Mouse (Mus musculus) erythroblast, adult 5-6 weeks (primary cell): ENCODE measurements around the gene Tecta. TPM values are rescaled to one million over a fixed set of nuclear protein-coding genes. Genes with fewer than 3 reads are reported as not detected.

Experiments
- total RNA-seq, 2 experiments: library from RNA; stranded (forward) in 1 of 2; stranded (reverse) in 1 of 2; fragments of 150-400 nt in 1 of 2; fragments of 200-764, 138-1000 nt in 1 of 2; gene quantifications; 2 replicates each; pipeline versions ENCODE4 v1.2.3 to v1.2.4; 2015 to 2017; ENCODE audit warnings: low replicate concordance in 2 of 2

The Tecta gene
- total RNA-seq, 2 experiments from 2014 or later = 1.1 TPM; not detected in 1

Other genes starting within 250 kb of the Tecta start
- 2.1 and 11.3 TPM in 2 replicates for gene Sc5d, start 135.7 kb downstream of the Tecta start, total RNA-seq (2015; ENCODE audit: low replicate concordance)
- gene Sc5d, start 135.7 kb downstream of the Tecta start, total RNA-seq (2017; ENCODE audit: low replicate concordance) = 3.6 and 17.6 TPM in 2 replicates
- 374 and 375 TPM in 2 replicates for gene Tbcel, start 107.9 kb upstream of the Tecta start, total RNA-seq (2015; ENCODE audit: low replicate concordance)
- 568 and 596 TPM in 2 replicates for gene Tbcel, start 107.9 kb upstream of the Tecta start, total RNA-seq (2017; ENCODE audit: low replicate concordance)